Mouse (Mus musculus) cerebellum, adult 2 months (tissue): ENCODE measurements around the gene Rpl13a.

ENCODE experiments used
- CTCF ChIP-seq: fragments of 200-500 bp; IDR thresholded peaks from 2 replicates; pipeline ENCODE4 v1.5.1; 2011; ENCODE audit warnings: low read depth, mild to moderate bottlenecking, control low read depth, low read length, moderate library complexity, borderline replicate concordance; ENCODE audit not compliant: insufficient read depth
- POLR2A ChIP-seq: fragments of 200-500 bp; IDR thresholded peaks from 2 replicates; pipeline ENCODE4 v1.6.1; 2011; ENCODE audit warnings: low read length, control low read depth, borderline replicate concordance; ENCODE audit not compliant: insufficient read depth

- no peak for TF ChIP-seq CTCF
- no peak for TF ChIP-seq POLR2A
Measured at GRCm38 (mm10) chr7:45155590-45155989, 27.0 kb upstream of the Rpl13a start.
